Mouse (Mus musculus): ENCODE data around the gene Olfr509.
"Not testable (repeated sequence)": the region's sequence is repeated elsewhere in the genome, so short reads cannot be mapped to it uniquely, and the experiment has no call there.

The Olfr509 gene

GRCm38 (mm10) chr7:108651806-108652205 is at the start of gene Olfr509:
Gene Olfr509, minus strand, starts transcription at chr7:108651906.
- DNase-seq = no peak

GRCm38 (mm10) chr7:108678886-108679285 is 27.2 kb upstream of the Olfr509 start:
- no peak for DNase-seq

DNA sequence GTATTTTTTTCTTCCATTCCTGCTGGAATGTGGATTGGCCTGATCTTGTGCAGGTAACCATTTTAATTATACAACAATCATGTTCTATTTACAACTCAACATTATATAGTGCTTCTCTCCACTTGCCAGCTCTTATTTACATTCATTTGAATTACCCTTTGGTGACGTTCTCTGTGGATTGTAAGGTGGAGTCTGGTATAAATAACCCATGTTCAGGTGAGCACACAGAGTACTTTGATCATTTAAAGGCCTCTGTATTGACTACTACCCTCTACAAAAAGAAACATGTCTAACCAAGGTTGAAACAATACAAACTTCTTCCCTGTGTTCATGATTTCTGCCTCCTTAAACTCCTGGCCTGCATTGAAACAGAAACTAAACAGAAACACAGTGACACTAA is 19.4 kb upstream of the Olfr509 start:
- DNase-seq = no peak

DNA sequence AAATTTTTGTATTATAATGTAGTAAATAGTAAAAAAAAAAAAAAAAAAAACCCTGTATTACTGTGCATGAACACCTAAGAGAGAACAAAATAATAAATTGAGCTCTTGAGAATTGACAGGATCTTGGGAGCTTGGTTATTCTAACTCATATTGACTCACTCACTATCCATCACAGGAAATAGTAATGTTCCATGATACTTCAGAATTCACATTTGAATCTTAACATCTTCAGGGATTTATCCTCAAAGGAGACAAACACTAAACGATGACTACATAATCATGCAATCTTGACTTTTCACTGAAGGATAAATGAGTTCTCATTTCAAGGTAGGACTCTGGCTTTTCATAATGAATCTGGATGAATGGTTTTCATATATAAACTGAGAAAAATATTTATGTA is 14.4 kb upstream of the Olfr509 start, which contains the start of gene Olfr510:
Gene Olfr510, plus strand, starts transcription at position 301 of the 400 bp plus-strand sequence.
- DNase-seq = no peak

DNA sequence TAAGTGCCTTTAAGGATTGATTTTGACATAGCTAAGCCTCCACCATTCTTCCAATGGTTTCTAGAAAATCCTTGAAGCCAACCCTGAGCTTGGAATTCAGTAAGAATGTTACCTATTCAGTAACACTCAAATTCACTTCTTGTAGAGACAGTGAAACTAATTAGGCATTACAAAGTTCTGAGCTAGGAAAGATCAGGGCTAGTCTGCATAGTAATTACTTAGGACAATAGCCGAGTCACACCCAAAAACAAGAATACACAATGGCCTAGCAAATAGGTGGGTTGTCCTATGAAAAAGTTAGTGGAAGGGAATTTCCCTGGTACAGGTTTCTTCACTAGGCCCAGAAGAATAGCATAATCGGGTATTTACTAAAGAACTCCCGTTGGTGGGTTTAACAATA is 10.7 kb upstream of the Olfr509 start:
- no peak for DNase-seq

DNA sequence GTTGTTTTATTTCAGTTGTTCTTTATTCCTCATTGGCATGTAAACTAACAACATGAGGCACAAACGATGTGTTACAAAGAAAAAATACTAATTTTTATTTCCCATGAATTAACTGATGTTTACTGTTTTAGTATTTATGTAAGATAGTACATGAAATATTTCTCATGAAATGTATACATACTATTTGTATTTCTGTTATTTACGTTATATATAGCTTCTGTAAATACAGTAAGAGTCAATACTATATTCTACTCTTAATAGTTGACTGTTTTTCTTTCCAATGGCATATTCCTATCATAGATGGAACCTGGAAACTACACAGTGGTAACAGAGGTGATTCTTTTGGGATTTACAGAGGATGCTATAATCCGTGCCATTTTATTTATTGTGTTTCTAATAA is 22.0 kb downstream of the Olfr509 start, which contains the start of gene Olfr508:
Gene Olfr508, plus strand, starts transcription at position 301 of the 400 bp plus-strand sequence.
- no peak for DNase-seq

GRCm38 (mm10) chr7:108621514-108621913 is 30.2 kb downstream of the Olfr509 start, which contains the start of gene Olfr507:
Gene Olfr507, plus strand, starts transcription at chr7:108621814.
- DNase-seq = no peak

- DNase-seq = not testable (repeated sequence)
Observed at GRCm38 (mm10) chr7:108616781-108617180, 34.9 kb downstream of the Olfr509 start.

- no peak for DNase-seq
Observed at GRCm38 (mm10) chr7:108614110-108614509, 37.6 kb downstream of the Olfr509 start.

- no peak for DNase-seq
Observed at GRCm38 (mm10) chr7:108610487-108610886, 41.2 kb downstream of the Olfr509 start, which contains the start of gene Olfr506. Gene Olfr506, plus strand, starts transcription at chr7:108610787.

- not testable (repeated sequence) for DNase-seq
Observed at GRCm38 (mm10) chr7:108601916-108602315, 49.8 kb downstream of the Olfr509 start.
